Mouse (Mus musculus) kidney, embryonic 14.5 days (tissue): ENCODE results near the gene Slu7. TPM values are rescaled to one million over a fixed set of nuclear protein-coding genes. Genes with fewer than 3 reads are reported as not detected.
A peak's percentile ranks its signal among the peaks of the same experiment; 100 is the strongest.

Experiments used
- ATAC-seq: fragments of 200-750 bp; cut with Nextera tagmentation; 2 replicates; pipeline ENCODE4 v1.8.0; 2017; ENCODE audit warnings: moderate number of reproducible peaks, mild to moderate bottlenecking, moderate TSS enrichment, moderate library complexity; ENCODE audit not compliant: low FRiP score, low TSS enrichment
- H3K27ac ChIP-seq: fragments of 300-500 bp; sonication (generic); 2 replicates; pipeline ENCODE4 v1.5.1; 2014; ENCODE audit warnings: low read depth, mild to moderate bottlenecking, low read length, moderate library complexity, mixed read lengths
- H3K27me3 ChIP-seq: fragments of 300-500 bp; sonication (generic); 2 replicates; pipeline ENCODE4 v1.6.1; 2014; ENCODE audit warnings: mild to moderate bottlenecking, low read length; ENCODE audit not compliant: control insufficient read depth, insufficient read depth
- H3K36me3 ChIP-seq: fragments of 300-500 bp; sonication (generic); 2 replicates; pipeline ENCODE4 v1.6.1; 2014; ENCODE audit warnings: low read length, mixed read lengths; ENCODE audit not compliant: control insufficient read depth, insufficient read depth
- H3K4me1 ChIP-seq: fragments of 300-500 bp; sonication (generic); 2 replicates; pipeline ENCODE4 v1.6.1; 2014; ENCODE audit warnings: low read length, mixed read lengths; ENCODE audit not compliant: control insufficient read depth, insufficient read depth
- H3K4me2 ChIP-seq: fragments of 300-500 bp; sonication (generic); replicated peaks from 2 replicates; pipeline ENCODE4 v1.6.1; 2014; ENCODE audit warnings: low read depth, mild to moderate bottlenecking, low read length
- H3K4me3 ChIP-seq: fragments of 300-500 bp; sonication (generic); 2 replicates; pipeline ENCODE4 v1.5.1; 2014; ENCODE audit warnings: mild to moderate bottlenecking, low read length
- H3K9ac ChIP-seq: fragments of 300-500 bp; sonication (generic); 2 replicates; pipeline ENCODE4 v1.6.1; 2014; ENCODE audit warnings: low read depth, mild to moderate bottlenecking, low read length, moderate library complexity
- H3K9me3 ChIP-seq: fragments of 300-500 bp; sonication (generic); 2 replicates; pipeline ENCODE4 v1.6.1; 2016; ENCODE audit warnings: low read length; ENCODE audit not compliant: control insufficient read depth
- whole genome bisulfite sequencing: fragments of 180-500 bp; shearing (Covaris S2); extraction: QIAGEN DNeasy Blood & Tissue Kit; methylation state at CpG from one replicate; pipeline ENCODE4 v1.1.7; 2014; 5-methylcytosine and 5-hydroxymethylcytosine counted together
- polyA plus RNA-seq: library from polyadenylated mRNA; unstranded; fragments of >200 nt; fragmentation: Nextera tagmentation; extraction: Ambion mirVana; gene quantifications from 2 replicates; pipeline ENCODE4 v1.2.1, GENCODE M21; 2014

Gene Slu7
- polyA plus RNA-seq: 58.2 and 65.2 TPM in 2 replicates

DNA sequence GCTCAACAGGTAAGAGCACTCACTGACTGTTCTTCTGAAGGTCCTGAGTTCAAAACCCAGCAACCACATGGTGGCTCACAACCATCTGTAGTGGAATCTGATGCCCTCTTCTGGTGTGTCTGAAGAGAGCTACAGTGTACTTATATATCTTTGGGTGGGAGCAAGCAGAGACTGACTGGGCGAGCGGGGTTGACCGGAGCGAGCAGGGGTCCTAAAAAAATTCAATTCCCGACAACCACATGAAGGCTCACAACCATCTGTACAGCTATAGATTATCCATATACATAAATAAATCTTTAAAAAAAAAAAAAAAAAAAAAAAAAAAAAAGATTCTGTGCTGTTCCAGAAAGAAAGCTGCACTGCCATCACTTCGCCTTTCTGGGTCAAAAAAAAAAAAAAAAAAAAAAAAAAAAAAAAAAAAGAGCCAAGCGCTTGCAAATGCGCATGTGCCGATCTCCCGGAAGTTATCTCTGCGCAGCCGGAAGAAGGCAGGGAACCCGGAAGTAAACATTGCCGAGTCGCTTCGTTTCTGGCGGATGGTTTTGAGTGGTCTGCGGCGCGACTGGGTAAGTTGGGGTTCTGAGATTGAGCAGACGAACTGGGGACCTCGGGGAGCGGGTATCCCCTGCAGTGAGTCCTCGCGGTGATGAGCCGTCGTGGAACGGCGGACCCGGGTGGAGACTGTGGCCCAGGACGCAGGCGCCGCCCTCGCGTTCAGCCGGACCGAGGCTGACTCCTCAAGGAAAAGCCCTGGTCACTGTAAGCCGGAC, at the start of gene Slu7:
Gene Slu7, plus strand, starts transcription at position 491 of the 770 bp plus-strand sequence.
- WGBS: 8% methylated on average over 38 of the region's 38 CpGs
- no peak within 1 kb of the TSS for H3K27ac ChIP-seq
- peak within 1 kb of the TSS; percentile 69 for H3K4me3 ChIP-seq
- H3K4me2 ChIP-seq: peak within 1 kb of the TSS; percentile 78
- no peaks in the 10 kb centered on the region for H3K9me3 ChIP-seq
- H3K36me3 ChIP-seq: peaks cover 14% of the 10 kb centered on the region
- peak within 1 kb of the TSS; percentile 75 for H3K9ac ChIP-seq
- no peaks in the 10 kb centered on the region for H3K27me3 ChIP-seq
- ATAC-seq: peak; percentile 88
- peaks cover 7% of the 10 kb centered on the region; the same call in 1 of the 2 replicates for H3K4me1 ChIP-seq

- Histone ChIP-seq H3K27me3 (no peaks in the 10 kb centered on the region), H3K4me1 (0 out of 2 replicates have a peak, but pooled peaks cover 5% of the 10 kb centered on the region), H3K4me3 (peak overlapping the region; percentile 31), H3K4me2 (peak overlapping the region; percentile 81), H3K9ac (peak overlapping the region; percentile 60), H3K27ac (peak overlapping the region; percentile 38; the same call in 1 of the 2 replicates), H3K9me3 (no peaks in the 10 kb centered on the region), H3K36me3 (no peaks in the 10 kb centered on the region)
- ATAC-seq: peak; percentile 90
- WGBS: 2% methylated on average over 18 of the region's 18 CpGs
These were observed 48.4 kb upstream of the Slu7 start for GRCm38 (mm10) chr11:43385055-43385649.

GRCm38 (mm10) chr11:43385716-43386115, 47.8 kb upstream of the Slu7 start:
- peak overlapping the region; percentile 31 for H3K4me3 ChIP-seq
- H3K4me2 ChIP-seq: peak overlapping the region; percentile 81
- no peaks in the 10 kb centered on the region for H3K9me3 ChIP-seq
- H3K27me3 ChIP-seq: no peaks in the 10 kb centered on the region
- ATAC-seq: no peak
- no peak overlapping the region for H3K27ac ChIP-seq
- WGBS: 3% methylated on average over 8 of the region's 8 CpGs
- no peaks in the 10 kb centered on the region for H3K36me3 ChIP-seq
- 0 out of 2 replicates have a peak, but pooled peaks cover 5% of the 10 kb centered on the region for H3K4me1 ChIP-seq
- H3K9ac ChIP-seq: peak overlapping the region; percentile 60; the same call in 1 of the 2 replicates

- 86% methylated on average over 14 of the region's 14 CpGs for WGBS
- no peaks in the 10 kb centered on the region for H3K36me3 ChIP-seq
- H3K27ac ChIP-seq: no peak overlapping the region
- H3K27me3 ChIP-seq: no peaks in the 10 kb centered on the region
- no peak overlapping the region for H3K4me2 ChIP-seq
- 0 out of 2 replicates have a peak, but pooled peaks cover 5% of the 10 kb centered on the region for H3K4me1 ChIP-seq
- no peaks in the 10 kb centered on the region for H3K9me3 ChIP-seq
- H3K9ac ChIP-seq: no peak overlapping the region
- H3K4me3 ChIP-seq: no peak overlapping the region
- no peak for ATAC-seq
These were observed 46.3 kb upstream of the Slu7 start for GRCm38 (mm10) chr11:43387004-43387880.

- H3K4me3 ChIP-seq: no peak overlapping the region
- no peak overlapping the region for H3K27ac ChIP-seq
- 87% methylated on average over 21 of the region's 21 CpGs for WGBS
- H3K4me1 ChIP-seq: 0 out of 2 replicates have a peak, but pooled peaks cover 5% of the 10 kb centered on the region
- H3K9me3 ChIP-seq: no peaks in the 10 kb centered on the region
- H3K27me3 ChIP-seq: no peaks in the 10 kb centered on the region
- no peak for ATAC-seq
- H3K4me2 ChIP-seq: no peak overlapping the region
- H3K9ac ChIP-seq: no peak overlapping the region
- no peaks in the 10 kb centered on the region for H3K36me3 ChIP-seq
These were observed 45.1 kb upstream of the Slu7 start for GRCm38 (mm10) chr11:43388122-43389097.

GRCm38 (mm10) chr11:43389118-43389517, 44.4 kb upstream of the Slu7 start:
- Histone ChIP-seq H3K27me3 (no peaks in the 10 kb centered on the region), H3K9me3 (no peaks in the 10 kb centered on the region), H3K9ac (no peak overlapping the region), H3K27ac (no peak overlapping the region), H3K4me2 (no peak overlapping the region), H3K36me3 (no peaks in the 10 kb centered on the region), H3K4me3 (no peak overlapping the region), H3K4me1 (0 out of 2 replicates have a peak, but pooled peaks cover 5% of the 10 kb centered on the region)
- ATAC-seq: no peak
- 83% methylated on average over 7 of the region's 7 CpGs for WGBS

DNA sequence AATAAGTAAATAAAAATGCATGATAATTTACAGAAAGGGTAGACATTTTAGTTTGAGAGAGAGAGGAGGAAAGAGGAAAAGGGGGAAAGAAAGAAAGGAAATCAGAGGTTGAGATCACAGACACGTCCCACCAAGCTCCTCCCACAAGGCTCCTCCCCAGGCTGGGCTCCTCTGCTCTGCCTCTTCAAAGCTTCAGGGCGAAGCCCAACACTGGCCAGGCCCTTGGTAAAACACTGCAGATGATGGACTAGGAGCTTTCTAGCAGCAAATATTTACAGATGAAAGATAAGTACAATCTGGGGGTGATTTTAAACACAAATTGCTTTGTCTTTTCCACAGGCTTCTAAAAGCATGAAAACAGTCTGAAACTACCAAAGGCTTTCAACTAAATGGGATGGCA, 40.8 kb upstream of the Slu7 start:
- 0 out of 2 replicates have a peak, but pooled peaks cover 4% of the 10 kb centered on the region for H3K4me1 ChIP-seq
- H3K9ac ChIP-seq: no peak overlapping the region
- no peaks in the 10 kb centered on the region for H3K27me3 ChIP-seq
- no peak overlapping the region for H3K4me3 ChIP-seq
- H3K9me3 ChIP-seq: no peaks in the 10 kb centered on the region
- H3K36me3 ChIP-seq: no peaks in the 10 kb centered on the region
- WGBS: 48% methylated on average over 2 of the region's 2 CpGs
- no peak overlapping the region for H3K27ac ChIP-seq
- no peak for ATAC-seq
- H3K4me2 ChIP-seq: no peak overlapping the region

DNA sequence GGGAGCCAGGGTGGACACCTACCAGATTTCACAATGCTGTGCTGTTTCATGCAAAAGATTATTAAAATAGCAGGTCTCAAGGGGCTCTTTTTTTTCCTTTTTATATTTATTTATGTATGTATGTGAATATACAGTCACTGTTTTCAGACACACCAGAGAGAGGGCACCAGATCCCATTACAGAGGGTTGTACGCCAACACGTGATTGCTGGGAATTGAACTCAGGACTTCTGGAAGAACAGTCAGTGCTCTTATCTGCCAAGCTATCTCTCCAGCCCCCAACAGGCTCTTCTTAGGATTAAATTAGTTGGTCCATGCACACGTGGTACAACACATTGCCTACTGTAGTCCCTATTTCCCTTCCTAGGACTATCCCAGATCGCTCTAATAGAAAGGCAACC, 40.2 kb upstream of the Slu7 start:
- WGBS: 92% methylated on average over 4 of the region's 4 CpGs
- Histone ChIP-seq H3K27ac (no peak overlapping the region), H3K4me3 (no peak overlapping the region), H3K36me3 (no peaks in the 10 kb centered on the region), H3K27me3 (no peaks in the 10 kb centered on the region), H3K9me3 (no peaks in the 10 kb centered on the region), H3K9ac (no peak overlapping the region), H3K4me1 (0 out of 2 replicates have a peak, but pooled peaks cover 4% of the 10 kb centered on the region), H3K4me2 (no peak overlapping the region)
- no peak for ATAC-seq
